Comparison of ENCODE assay signal across 8 mouse cellular contexts in genomic region chr12:81533029-81533419, GRCm38 (mm10). TPM values are rescaled to one million over a fixed set of nuclear protein-coding genes. Genes with fewer than 3 reads are reported as not detected.
DNase-seq lines count a peak whose midpoint lies in the region; ATAC-seq and TF ChIP-seq lines count a peak whose summit lies in the region.

No protein-coding gene starts in this region.

- H3K9me3 ChIP-seq in kidney, postnatal 0 days (replicated peaks; ENCODE audit: low read length): no peaks in the 10 kb centered on the region
- no peaks in the 10 kb centered on the region for H3K9me3 ChIP-seq in hindbrain, embryonic 14.5 days (ENCODE audit: control insufficient read depth, low read length)
- no peaks in the 10 kb centered on the region for H3K9me3 ChIP-seq in midbrain, embryonic 15.5 days

- peak overlapping the region; percentile 85 for H3K27ac ChIP-seq in kidney, postnatal 0 days
- no peak overlapping the region for H3K27ac ChIP-seq in bone marrow macrophage, adult 2 months (ENCODE audit: insufficient read depth, low read depth, low read length)
- peak overlapping the region; percentile 86 for H3K27ac ChIP-seq in hindbrain, embryonic 14.5 days
- H3K27ac ChIP-seq in midbrain, embryonic 15.5 days: peak overlapping the region; percentile 87

- TF ChIP-seq CTCF in kidney, postnatal 0 days (IDR thresholded peaks at IDR 0.05; ENCODE audit: low read depth): no peak
- TF ChIP-seq CTCF in bone marrow macrophage, adult 2 months (IDR thresholded peaks at IDR 0.05; ENCODE audit: low read depth, low read length): no peak

- peak overlapping the region; percentile 91 for H3K4me3 ChIP-seq in kidney, postnatal 0 days (replicated peaks; ENCODE audit: low read depth, low read length)
- H3K4me3 ChIP-seq in bone marrow macrophage, adult 2 months (ENCODE audit: insufficient read depth, low read length): peak overlapping the region; percentile 90
- H3K4me3 ChIP-seq in hindbrain, embryonic 14.5 days (replicated peaks; ENCODE audit: low read length): peak overlapping the region; percentile 88
- H3K4me3 ChIP-seq in midbrain, embryonic 15.5 days: peak overlapping the region; percentile 93

- no peaks in the 10 kb centered on the region for H3K36me3 ChIP-seq in kidney, postnatal 0 days (ENCODE audit: insufficient read depth, low read length)
- H3K36me3 ChIP-seq in hindbrain, embryonic 14.5 days (replicated peaks; ENCODE audit: control insufficient read depth, insufficient read depth): no peaks in the 10 kb centered on the region
- H3K36me3 ChIP-seq in midbrain, embryonic 15.5 days (replicated peaks): no peaks in the 10 kb centered on the region

- WGBS in kidney, postnatal 0 days: 33% methylated on average over 4 of the region's 4 CpGs
- 37% methylated on average over 4 of the region's 4 CpGs for WGBS in hindbrain, embryonic 14.5 days
- WGBS in midbrain, embryonic 15.5 days: 41% methylated on average over 4 of the region's 4 CpGs

- TF ChIP-seq POLR2A in bone marrow macrophage, adult 2 months (IDR thresholded peaks at IDR 0.05; ENCODE audit: borderline replicate concordance, low read depth, low read length): no peak

- no peak for ATAC-seq in kidney, postnatal 0 days (replicated peaks; ENCODE audit: low FRiP score, low read depth)
- ATAC-seq in hindbrain, embryonic 14.5 days (ENCODE audit: low FRiP score): peak; percentile 62; the same call in 1 of the 2 replicates
- ATAC-seq in midbrain, embryonic 15.5 days (replicated peaks): peak; percentile 76

- no peak for DNase-seq in kidney, postnatal 0 days (ENCODE audit: low spot score)
- DNase-seq in kidney, adult 9 months: no peak
- DNase-seq in hindbrain, embryonic 14.5 days (ENCODE audit: low spot score): no peak
- DNase-seq in c-Kit-positive CD71-positive TER-119-positive erythroid progenitor cells, embryonic 14.5 days (ENCODE audit: low spot score): no peak
- no peak for DNase-seq in gastrocnemius, adult 18-20 months (ENCODE audit: low spot score)
- no peak for DNase-seq in cerebellum, postnatal 25 days

- peaks cover 6% of the 10 kb centered on the region for H3K4me1 ChIP-seq in kidney, postnatal 0 days (replicated peaks; ENCODE audit: insufficient read depth, low read length)
- peaks cover 6% of the 10 kb centered on the region for H3K4me1 ChIP-seq in bone marrow macrophage, adult 2 months (ENCODE audit: control insufficient read depth, insufficient read depth, low read length)
- peaks cover 22% of the 10 kb centered on the region for H3K4me1 ChIP-seq in hindbrain, embryonic 14.5 days (replicated peaks; ENCODE audit: control insufficient read depth, insufficient read depth, low read length)
- H3K4me1 ChIP-seq in midbrain, embryonic 15.5 days: peaks cover 23% of the 10 kb centered on the region

- peak overlapping the region; percentile 59 for H3K4me2 ChIP-seq in kidney, postnatal 0 days (ENCODE audit: low read length)
- H3K4me2 ChIP-seq in hindbrain, embryonic 14.5 days (replicated peaks): peak overlapping the region; percentile 57
- H3K4me2 ChIP-seq in midbrain, embryonic 15.5 days: peak overlapping the region; percentile 66

- H3K27me3 ChIP-seq in kidney, postnatal 0 days (ENCODE audit: insufficient read depth, low read length): no peaks in the 10 kb centered on the region
- no peaks in the 10 kb centered on the region for H3K27me3 ChIP-seq in hindbrain, embryonic 14.5 days (ENCODE audit: control insufficient read depth, insufficient read depth, low read length)
- H3K27me3 ChIP-seq in midbrain, embryonic 15.5 days (replicated peaks): no peaks in the 10 kb centered on the region

- 0 out of 2 replicates have a peak overlapping the region, but pooled peaks have one; percentile 31 for H3K9ac ChIP-seq in kidney, postnatal 0 days (ENCODE audit: low read depth, low read length)
- peak overlapping the region; percentile 80 for H3K9ac ChIP-seq in hindbrain, embryonic 14.5 days
- H3K9ac ChIP-seq in midbrain, embryonic 15.5 days: peak overlapping the region; percentile 91

RNA-seq across cellular contexts. Expression of gene Synj2bp, which starts 0.3 kb away (rescaled TPM):
- 34.9 and 35.1 TPM in 2 replicates for polyA plus RNA-seq in kidney, postnatal 0 days (2015; fragmentation: Nextera tagmentation; extraction: Ambion mirVana)
- 34.1 and 39.7 TPM in 2 replicates for polyA plus RNA-seq in bone marrow macrophage, adult 2 months (2012; ENCODE audit: insufficient read depth, insufficient read length, missing spikeins)
- 32.0 and 37.6 TPM in 2 replicates for polyA plus RNA-seq in hindbrain, embryonic 14.5 days (2014; fragmentation: Nextera tagmentation; extraction: Ambion mirVana)
- 40.0 and 44.4 TPM in 2 replicates for polyA plus RNA-seq in midbrain, embryonic 15.5 days (2015; fragmentation: Nextera tagmentation; extraction: Ambion mirVana)
- 10 to 100 TPM; 36.1 to 40.4 TPM for total RNA-seq in gastrocnemius, adult 18-20 months (2021)

RNA-seq across cellular contexts. Expression of gene Gm20498, which starts 0.3 kb away (rescaled TPM):
- 27.3 and 30.5 TPM in 2 replicates for polyA plus RNA-seq in kidney, postnatal 0 days (2015; fragmentation: Nextera tagmentation; extraction: Ambion mirVana)
- 9.2 and 14.1 TPM in 2 replicates for polyA plus RNA-seq in bone marrow macrophage, adult 2 months (2012; ENCODE audit: insufficient read depth, insufficient read length, missing spikeins)
- polyA plus RNA-seq in hindbrain, embryonic 14.5 days (2014; fragmentation: Nextera tagmentation; extraction: Ambion mirVana): 41.7 and 42.0 TPM in 2 replicates
- 32.5 and 41.0 TPM in 2 replicates for polyA plus RNA-seq in midbrain, embryonic 15.5 days (2015; fragmentation: Nextera tagmentation; extraction: Ambion mirVana)
- 10 to 100 TPM; 39.3 to 39.4 TPM for total RNA-seq in gastrocnemius, adult 18-20 months (2021)

RNA-seq across cellular contexts. Expression of gene Adam21, which starts 35.2 kb away (rescaled TPM):
- 0.17 and 0.23 TPM in 2 replicates for polyA plus RNA-seq in kidney, postnatal 0 days (2015; fragmentation: Nextera tagmentation; extraction: Ambion mirVana)
- not detected in 2 replicates for polyA plus RNA-seq in bone marrow macrophage, adult 2 months (2012; ENCODE audit: insufficient read depth, insufficient read length, missing spikeins)
- polyA plus RNA-seq in hindbrain, embryonic 14.5 days (2014; fragmentation: Nextera tagmentation; extraction: Ambion mirVana): 0.90 and 1.1 TPM in 2 replicates
- 0.79 and 1.3 TPM in 2 replicates for polyA plus RNA-seq in midbrain, embryonic 15.5 days (2015; fragmentation: Nextera tagmentation; extraction: Ambion mirVana)
- not detected for total RNA-seq in gastrocnemius, adult 18-20 months (2021)

RNA-seq across cellular contexts. Expression of gene Cox16, which starts 48.1 kb away (rescaled TPM):
- polyA plus RNA-seq in kidney, postnatal 0 days (2015; fragmentation: Nextera tagmentation; extraction: Ambion mirVana): 193 and 226 TPM in 2 replicates
- polyA plus RNA-seq in bone marrow macrophage, adult 2 months (2012; ENCODE audit: insufficient read depth, insufficient read length, missing spikeins): 70.4 and 71.3 TPM in 2 replicates
- polyA plus RNA-seq in hindbrain, embryonic 14.5 days (2014; fragmentation: Nextera tagmentation; extraction: Ambion mirVana): 117 and 136 TPM in 2 replicates
- polyA plus RNA-seq in midbrain, embryonic 15.5 days (2015; fragmentation: Nextera tagmentation; extraction: Ambion mirVana): 101 and 112 TPM in 2 replicates
- total RNA-seq in gastrocnemius, adult 18-20 months (2021): 10 to 100 TPM; 81.3 to 89.9 TPM

Comparison
In these comparisons a context has a peak if more than half of its experiments do, and no peak if none do; other contexts are left out.
1. H3K9ac ChIP-seq: peak in every context shown above with its lines; median percentile 91 in midbrain, embryonic 15.5 days; 80 in hindbrain, embryonic 14.5 days; 31 in kidney, postnatal 0 days.